Mouse (Mus musculus) adrenal gland, postnatal 4 days (tissue): ENCODE data around the gene Plpp3. TPM values are rescaled to one million over a fixed set of nuclear protein-coding genes. Genes with fewer than 3 reads are reported as not detected.

Experiments used
- total RNA-seq, 2 experiments: library from RNA; stranded (reverse); gene quantifications; 2 replicates each; pipeline ENCODE4 v1.2.3; 2021

Plpp3 gene
- total RNA-seq, 2 experiments from 2014 or later, result 231 to 252 TPM

Other genes with a start within 250 kb of the Plpp3 start
- under 1 TPM; 0.34 to 0.51 TPM for gene Fyb2, start 243.9 kb upstream of the Plpp3 start, total RNA-seq
- gene Prkaa2, start 47.5 kb upstream of the Plpp3 start, total RNA-seq, result 1 to 10 TPM; 5.9 to 7.7 TPM